Mouse (Mus musculus) neural tube, embryonic 15.5 days (tissue): ENCODE measurements around the gene Grik4. TPM values are rescaled to one million over a fixed set of nuclear protein-coding genes. Genes with fewer than 3 reads are reported as not detected.

Experiments
- ATAC-seq: fragments of 200-750 bp; cut with Nextera tagmentation; 2 replicates; pipeline ENCODE4 v1.8.0; 2017; ENCODE audit warnings: mild to moderate bottlenecking, moderate TSS enrichment, moderate library complexity; ENCODE audit not compliant: low FRiP score
- H3K27ac ChIP-seq: fragments of 300-500 bp; sonication (generic); replicated peaks from 2 replicates; pipeline ENCODE4 v1.5.1; 2015; ENCODE audit warnings: mild to moderate bottlenecking, inconsistent platforms
- H3K27me3 ChIP-seq: fragments of 300-500 bp; sonication (generic); replicated peaks from 2 replicates; pipeline ENCODE4 v1.6.1; 2015; ENCODE audit warnings: inconsistent platforms
- H3K36me3 ChIP-seq: fragments of 300-500 bp; sonication (generic); 2 replicates; pipeline ENCODE4 v1.6.1; 2015; ENCODE audit warnings: inconsistent platforms
- H3K4me1 ChIP-seq: fragments of 300-500 bp; sonication (generic); 2 replicates; pipeline ENCODE4 v1.6.1; 2015; ENCODE audit warnings: inconsistent platforms
- H3K4me2 ChIP-seq: fragments of 300-500 bp; sonication (generic); 2 replicates; pipeline ENCODE4 v1.6.1; 2015; ENCODE audit warnings: inconsistent platforms, mild to moderate bottlenecking, moderate library complexity
- H3K4me3 ChIP-seq: fragments of 300-500 bp; sonication (generic); replicated peaks from 2 replicates; pipeline ENCODE4 v1.5.1; 2015; ENCODE audit warnings: mild to moderate bottlenecking, inconsistent platforms
- H3K9ac ChIP-seq: fragments of 300-500 bp; sonication (generic); replicated peaks from 2 replicates; pipeline ENCODE4 v1.6.1; 2015; ENCODE audit warnings: mild to moderate bottlenecking, inconsistent platforms
- H3K9me3 ChIP-seq: fragments of 300-500 bp; sonication (generic); replicated peaks from 2 replicates; pipeline ENCODE4 v1.6.1; 2016; ENCODE audit warnings: inconsistent platforms
- WGBS: fragments of 180-500 bp; shearing (Covaris S2); methylation state at CpG from one replicate; pipeline ENCODE4 v1.1.7; 2015; ENCODE audit warnings: mixed read lengths; 5-methylcytosine and 5-hydroxymethylcytosine counted together
- polyA plus RNA-seq: library from polyadenylated mRNA; unstranded; fragments of >200 nt; fragmentation: Nextera tagmentation; extraction: Ambion mirVana; gene quantifications from 2 replicates; pipeline ENCODE4 v1.2.1, GENCODE M21; 2015

Gene Grik4
- polyA plus RNA-seq, 1 experiment from 2014 or later: 12.3 TPM

DNA sequence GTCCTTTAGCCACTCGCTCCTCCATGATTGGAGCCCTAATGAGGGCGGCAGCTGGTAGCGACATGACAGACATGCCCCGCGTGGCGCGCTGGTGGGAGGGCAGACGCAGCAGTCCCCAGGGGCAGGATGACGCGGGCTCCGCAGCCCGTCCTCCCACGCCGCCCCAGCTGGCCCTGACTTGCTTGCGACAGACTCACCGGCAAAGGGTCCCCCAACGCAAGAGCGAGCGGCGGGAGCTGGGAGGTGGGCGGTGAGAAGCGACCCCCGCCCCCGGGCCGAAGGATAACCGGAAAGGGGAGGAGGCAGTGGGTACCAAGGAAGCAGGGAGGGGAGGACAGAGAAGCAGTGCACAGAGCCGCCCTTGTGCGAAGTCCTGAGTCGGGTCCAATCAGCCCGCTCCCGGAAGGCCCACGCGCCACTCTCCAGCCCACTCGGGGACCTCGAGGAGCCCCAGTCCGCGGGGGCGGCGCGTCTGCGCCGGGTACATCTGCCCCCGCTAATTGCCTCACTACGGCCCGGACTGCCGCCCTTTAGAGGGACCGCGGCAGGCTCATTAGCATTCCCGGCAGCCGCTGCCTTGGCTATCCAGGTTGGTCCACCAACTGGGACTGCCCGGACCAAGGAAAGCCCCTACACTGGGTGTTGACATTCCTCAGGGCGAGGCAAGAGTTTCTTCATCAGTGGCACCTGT, 46.8 kb downstream of the Grik4 start:
- WGBS: under 1% methylated on average over 48 of the region's 52 CpGs
- Histone ChIP-seq H3K4me1 (peaks cover 37% of the 10 kb centered on the region), H3K36me3 (no peaks in the 10 kb centered on the region), H3K27me3 (peaks cover 6% of the 10 kb centered on the region), H3K4me2 (peak overlapping the region; percentile 99), H3K27ac (peak overlapping the region; percentile 70), H3K9me3 (no peaks in the 10 kb centered on the region), H3K9ac (peak overlapping the region; percentile 60), H3K4me3 (peak overlapping the region; percentile 51)
- peak; percentile 75 for ATAC-seq

DNA sequence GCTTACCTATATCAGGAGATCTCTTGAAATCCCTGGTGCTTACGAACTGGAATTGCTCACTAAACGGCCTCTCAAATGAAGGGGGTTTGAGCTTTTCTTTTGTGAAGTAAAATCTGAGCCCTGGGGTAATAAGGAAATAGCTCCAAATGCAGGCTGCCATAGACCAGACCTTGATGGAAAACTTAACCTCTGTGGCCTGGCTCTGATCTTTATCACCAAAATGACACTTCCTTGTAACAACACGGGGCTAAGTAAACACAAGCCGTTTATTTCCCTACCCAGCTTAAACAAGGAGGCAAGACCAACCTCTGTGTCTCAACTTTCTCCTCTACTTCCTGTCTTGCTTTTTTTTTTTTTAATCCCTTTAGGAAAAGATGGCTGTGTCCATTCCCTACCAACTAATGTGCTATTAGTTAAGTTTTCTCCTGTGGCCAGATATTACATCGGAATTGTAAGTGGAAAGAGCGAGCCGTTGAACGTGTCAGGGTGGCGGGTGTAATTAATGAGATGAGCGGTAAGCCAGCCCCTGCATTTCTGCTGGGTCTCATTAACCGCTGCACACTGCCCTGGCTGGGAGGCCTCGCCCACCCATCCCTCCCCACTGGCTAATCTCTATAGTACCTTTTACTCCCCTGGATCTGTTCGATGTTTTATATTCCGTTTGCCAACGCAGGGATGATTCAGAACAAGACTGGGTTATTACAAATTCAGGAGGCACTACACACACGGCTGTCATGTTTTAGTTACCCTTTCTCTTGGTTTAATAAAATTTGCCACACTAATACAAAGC, 47.7 kb downstream of the Grik4 start:
- Histone ChIP-seq H3K27ac (peak overlapping the region; percentile 70), H3K9me3 (no peaks in the 10 kb centered on the region), H3K36me3 (no peaks in the 10 kb centered on the region), H3K4me1 (peaks cover 29% of the 10 kb centered on the region), H3K4me3 (peak overlapping the region; percentile 51), H3K27me3 (peaks cover 4% of the 10 kb centered on the region), H3K4me2 (peak overlapping the region; percentile 99), H3K9ac (peak overlapping the region; percentile 60; the same call in 1 of the 2 replicates)
- 6% methylated on average over 16 of the region's 16 CpGs for WGBS
- ATAC-seq: no peak

DNA sequence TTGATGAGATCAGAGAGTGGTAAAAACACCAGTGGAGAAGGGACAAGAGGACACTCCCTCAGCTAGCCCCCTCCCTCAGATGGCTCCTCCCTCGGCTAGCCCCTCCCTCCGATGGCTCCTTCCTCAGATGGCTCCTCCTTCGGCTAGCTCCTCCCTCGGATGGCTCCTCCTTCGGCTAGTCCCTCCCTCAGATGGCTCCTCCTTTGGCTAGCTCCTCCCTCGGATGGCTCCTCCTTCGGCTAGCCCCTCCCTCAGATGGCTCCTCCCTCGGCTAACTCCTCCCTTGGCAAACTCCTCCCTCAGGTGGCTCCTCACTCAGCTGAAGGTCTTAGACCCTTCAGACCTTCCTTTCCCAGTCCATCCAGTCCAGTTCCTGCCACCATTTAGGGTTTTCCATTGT, 51.5 kb downstream of the Grik4 start:
- Histone ChIP-seq H3K4me2 (no peak overlapping the region), H3K4me1 (peaks cover 44% of the 10 kb centered on the region), H3K9me3 (no peaks in the 10 kb centered on the region), H3K36me3 (no peaks in the 10 kb centered on the region), H3K4me3 (no peak overlapping the region), H3K27me3 (0 out of 2 replicates have a peak, but pooled peaks cover 4% of the 10 kb centered on the region), H3K27ac (no peak overlapping the region), H3K9ac (no peak overlapping the region)
- 86% methylated on average over 8 of the region's 8 CpGs for WGBS
- no peak for ATAC-seq

DNA sequence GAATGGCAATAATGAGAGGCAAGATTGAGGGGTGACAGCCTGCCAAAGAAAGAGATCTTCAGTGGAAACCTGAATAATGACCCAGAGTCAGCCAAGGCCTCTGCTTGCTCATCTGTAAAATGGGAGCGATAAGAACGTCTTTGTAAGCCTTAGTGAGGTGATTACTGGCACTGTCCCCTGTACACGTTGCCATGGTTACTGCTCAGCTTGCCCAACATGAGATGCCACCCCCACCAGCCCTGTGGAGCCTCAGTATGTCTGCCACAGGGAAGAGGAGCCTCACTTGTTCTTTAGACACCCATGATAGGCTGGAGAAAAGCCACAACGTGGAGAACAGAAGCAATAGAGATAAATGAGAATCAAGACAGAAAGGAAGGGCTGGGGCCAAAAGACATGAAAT, 56.4 kb downstream of the Grik4 start:
- Histone ChIP-seq H3K4me1 (peaks cover 56% of the 10 kb centered on the region), H3K9me3 (no peaks in the 10 kb centered on the region), H3K4me2 (no peak overlapping the region), H3K9ac (no peak overlapping the region), H3K36me3 (no peaks in the 10 kb centered on the region), H3K4me3 (no peak overlapping the region), H3K27me3 (0 out of 2 replicates have a peak, but pooled peaks cover 2% of the 10 kb centered on the region), H3K27ac (no peak overlapping the region)
- 64% methylated on average over 4 of the region's 4 CpGs for WGBS
- ATAC-seq: no peak

DNA sequence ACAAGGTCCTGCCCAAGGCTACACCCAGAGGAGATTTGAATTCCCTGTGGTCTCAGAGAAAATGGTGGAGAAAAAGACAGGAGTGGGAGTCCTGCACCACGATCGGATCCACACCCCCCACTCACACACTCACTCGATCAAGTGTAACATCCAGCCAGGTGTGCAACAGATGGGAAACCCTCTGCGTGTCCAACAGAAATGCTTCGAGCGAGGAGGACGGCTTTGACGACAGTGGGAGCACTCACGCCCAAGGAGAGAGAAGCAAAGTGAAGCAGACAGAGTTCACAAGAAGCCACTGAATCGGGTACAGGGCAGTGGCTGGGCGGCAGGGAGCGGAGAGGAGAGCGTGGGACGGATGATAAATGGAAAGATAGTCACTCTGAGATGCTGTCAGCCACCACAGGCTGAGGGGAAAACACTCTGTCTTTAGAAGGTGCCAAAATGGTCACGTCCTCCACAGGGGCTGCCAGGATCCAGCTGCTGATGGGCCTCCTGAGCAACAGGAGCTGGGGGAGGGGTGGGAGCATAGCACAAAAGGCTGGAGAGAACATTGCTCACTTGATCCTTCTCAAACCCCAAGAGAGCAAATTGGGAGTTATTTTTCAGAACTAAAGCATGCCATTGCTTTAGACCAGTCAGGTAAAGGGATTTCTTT, 58.1 kb downstream of the Grik4 start:
- WGBS: 42% methylated on average over 15 of the region's 15 CpGs
- Histone ChIP-seq H3K27me3 (0 out of 2 replicates have a peak, but pooled peaks cover 2% of the 10 kb centered on the region), H3K9ac (no peak overlapping the region), H3K36me3 (no peaks in the 10 kb centered on the region), H3K27ac (no peak overlapping the region), H3K9me3 (no peaks in the 10 kb centered on the region), H3K4me1 (peaks cover 64% of the 10 kb centered on the region), H3K4me2 (no peak overlapping the region), H3K4me3 (no peak overlapping the region)
- ATAC-seq: no peak

DNA sequence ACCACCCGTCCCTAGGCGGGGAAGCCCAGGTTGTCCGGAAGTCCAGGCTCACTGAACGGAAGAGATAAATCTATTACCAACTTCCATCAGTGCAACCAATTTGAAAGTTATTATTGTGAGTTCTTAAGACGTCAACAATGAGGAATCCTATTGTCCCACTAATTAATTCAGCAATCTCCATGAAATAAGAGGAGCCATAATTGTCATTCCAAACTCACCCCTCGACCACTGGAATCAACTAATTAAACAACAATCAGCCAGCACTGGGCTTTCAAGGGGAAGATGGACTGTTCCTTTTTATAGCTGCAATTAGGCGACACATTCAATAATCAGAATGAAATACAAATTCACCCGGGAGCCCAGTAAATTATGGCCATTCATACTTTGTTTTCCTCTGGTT, 58.7 kb downstream of the Grik4 start:
- ATAC-seq: no peak
- 0 out of 2 replicates have a peak, but pooled peaks cover 2% of the 10 kb centered on the region for H3K27me3 ChIP-seq
- WGBS: 20% methylated on average over 8 of the region's 8 CpGs
- no peak overlapping the region for H3K4me2 ChIP-seq
- H3K4me3 ChIP-seq: no peak overlapping the region
- H3K9ac ChIP-seq: no peak overlapping the region
- no peak overlapping the region for H3K27ac ChIP-seq
- peaks cover 63% of the 10 kb centered on the region for H3K4me1 ChIP-seq
- H3K9me3 ChIP-seq: no peaks in the 10 kb centered on the region
- no peaks in the 10 kb centered on the region for H3K36me3 ChIP-seq

DNA sequence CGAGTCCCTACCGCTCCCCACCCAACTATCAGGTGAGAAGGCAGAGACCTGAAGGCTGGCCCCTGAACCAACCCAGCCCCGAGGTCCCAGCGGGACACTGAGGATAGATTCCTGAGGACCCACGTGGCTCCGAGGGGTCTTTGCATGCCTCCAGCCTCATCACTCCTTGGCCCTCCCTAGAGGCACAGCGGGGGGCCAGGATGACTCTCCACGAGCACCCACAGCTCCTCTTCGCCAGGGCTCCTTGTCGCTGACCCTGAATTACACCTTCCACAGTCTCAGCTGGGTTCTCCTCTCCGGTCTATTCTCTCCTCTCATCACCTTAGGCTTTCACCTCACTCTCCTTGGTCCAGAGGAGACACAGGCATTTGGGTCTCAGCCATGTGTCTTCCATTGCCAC, 59.2 kb downstream of the Grik4 start:
- 0 out of 2 replicates have a peak, but pooled peaks have one; percentile 21 for ATAC-seq
- 0 out of 2 replicates have a peak, but pooled peaks cover 4% of the 10 kb centered on the region for H3K27me3 ChIP-seq
- 50% methylated on average over 11 of the region's 11 CpGs for WGBS
- no peaks in the 10 kb centered on the region for H3K36me3 ChIP-seq
- no peak overlapping the region for H3K9ac ChIP-seq
- peaks cover 62% of the 10 kb centered on the region for H3K4me1 ChIP-seq
- H3K4me3 ChIP-seq: no peak overlapping the region
- no peak overlapping the region for H3K4me2 ChIP-seq
- no peaks in the 10 kb centered on the region for H3K9me3 ChIP-seq
- H3K27ac ChIP-seq: no peak overlapping the region

DNA sequence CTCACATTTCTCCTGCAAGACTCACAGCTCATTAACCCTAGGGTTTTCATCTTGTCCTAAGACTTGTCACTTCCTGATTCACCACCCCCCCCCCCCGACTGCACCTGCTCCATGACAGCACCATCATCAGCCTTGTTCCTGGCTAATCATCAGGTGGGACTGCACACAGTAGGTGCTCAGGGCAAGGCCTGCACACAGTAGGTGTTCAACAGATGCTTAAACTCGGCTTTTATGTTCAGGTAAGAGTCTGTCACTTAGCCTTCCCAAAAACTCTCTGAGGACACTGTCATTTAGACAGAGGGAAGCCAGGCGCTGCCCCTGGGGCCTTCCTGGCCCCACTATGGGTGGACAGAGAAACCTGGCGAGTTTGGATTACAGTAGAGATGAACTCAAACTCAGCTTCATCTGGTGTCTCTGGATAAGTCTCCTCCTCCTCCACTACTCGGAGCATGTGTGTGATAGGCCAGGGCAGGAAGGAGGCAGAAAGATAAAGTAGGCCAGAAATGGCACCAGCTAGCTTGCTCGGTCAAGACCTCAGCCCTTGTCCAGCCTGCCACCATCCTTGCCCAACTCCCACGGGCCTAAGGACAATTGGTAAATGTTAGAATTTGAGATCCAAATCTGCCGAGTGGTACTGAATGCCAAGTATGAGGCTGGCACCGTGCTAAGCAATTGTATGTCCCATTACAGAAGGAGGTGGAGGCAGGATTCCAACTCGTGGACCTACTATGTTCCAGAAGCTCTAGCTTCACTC, 61.1 kb downstream of the Grik4 start:
- no peak for ATAC-seq
- peaks cover 65% of the 10 kb centered on the region for H3K4me1 ChIP-seq
- no peak overlapping the region for H3K27ac ChIP-seq

DNA sequence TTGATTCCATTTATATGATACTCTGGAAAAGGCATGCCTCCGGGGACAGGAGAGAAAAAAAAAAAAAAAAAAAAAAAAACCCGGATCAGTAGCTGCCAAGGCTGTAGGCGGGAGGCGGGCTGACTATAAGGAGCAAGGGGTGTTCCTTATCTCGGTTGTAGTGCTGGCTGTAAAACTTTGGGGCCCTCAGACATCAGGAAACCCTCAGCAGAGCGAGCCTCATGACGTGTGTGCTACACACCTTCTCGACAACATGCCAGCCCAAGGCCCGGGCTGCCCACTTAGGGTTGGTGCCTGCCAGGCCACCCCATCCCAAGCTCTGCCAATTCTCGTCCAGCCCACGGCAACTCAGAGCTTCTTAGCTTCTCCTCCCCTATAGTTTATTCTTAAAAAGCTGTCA, 62.0 kb downstream of the Grik4 start:
- Histone ChIP-seq H3K4me1 (peaks cover 62% of the 10 kb centered on the region), H3K27ac (no peak overlapping the region)
- no peak for ATAC-seq

More for the DNA sequence above, 61.1 kb downstream of the Grik4 start:
- H3K36me3 ChIP-seq: no peaks in the 10 kb centered on the region
- no peak overlapping the region for H3K9ac ChIP-seq
- no peak overlapping the region for H3K4me3 ChIP-seq
- no peaks in the 10 kb centered on the region for H3K9me3 ChIP-seq
- H3K27me3 ChIP-seq: 0 out of 2 replicates have a peak, but pooled peaks cover 7% of the 10 kb centered on the region
- 85% methylated on average over 10 of the region's 10 CpGs for WGBS
- no peak overlapping the region for H3K4me2 ChIP-seq

DNA sequence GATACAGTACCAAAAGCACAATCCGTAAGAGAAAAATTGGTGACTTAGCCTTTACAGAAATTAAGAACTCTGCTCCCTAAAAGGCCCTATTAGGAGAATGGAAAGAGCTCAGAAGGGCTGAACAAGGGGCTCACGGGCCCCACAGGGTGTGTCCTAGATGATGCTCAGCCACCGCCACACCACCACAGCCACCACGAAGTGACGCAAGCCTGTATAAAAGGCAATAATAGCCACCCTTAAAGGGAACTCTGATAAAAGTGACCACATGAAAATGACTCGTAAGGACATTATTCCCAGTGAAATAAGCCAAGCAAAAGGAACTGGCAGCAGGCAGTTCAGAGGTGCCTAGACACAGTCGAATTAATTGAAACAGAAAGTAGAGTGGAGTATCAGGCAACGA, 63.3 kb downstream of the Grik4 start:
- H3K36me3 ChIP-seq: no peaks in the 10 kb centered on the region
- H3K27me3 ChIP-seq: 0 out of 2 replicates have a peak, but pooled peaks cover 11% of the 10 kb centered on the region
- no peak overlapping the region for H3K4me2 ChIP-seq
- H3K4me1 ChIP-seq: peaks cover 55% of the 10 kb centered on the region
- no peak overlapping the region for H3K9ac ChIP-seq
- no peak for ATAC-seq
- H3K4me3 ChIP-seq: no peak overlapping the region
- H3K27ac ChIP-seq: no peak overlapping the region
- 56% methylated on average over 8 of the region's 8 CpGs for WGBS
- H3K9me3 ChIP-seq: no peaks in the 10 kb centered on the region

More for the DNA sequence above, 62.0 kb downstream of the Grik4 start:
- Histone ChIP-seq H3K27me3 (0 out of 2 replicates have a peak, but pooled peaks cover 11% of the 10 kb centered on the region), H3K36me3 (no peaks in the 10 kb centered on the region), H3K9me3 (no peaks in the 10 kb centered on the region), H3K4me2 (no peak overlapping the region), H3K4me3 (no peak overlapping the region), H3K9ac (no peak overlapping the region)
- WGBS: 34% methylated on average over 11 of the region's 11 CpGs

DNA sequence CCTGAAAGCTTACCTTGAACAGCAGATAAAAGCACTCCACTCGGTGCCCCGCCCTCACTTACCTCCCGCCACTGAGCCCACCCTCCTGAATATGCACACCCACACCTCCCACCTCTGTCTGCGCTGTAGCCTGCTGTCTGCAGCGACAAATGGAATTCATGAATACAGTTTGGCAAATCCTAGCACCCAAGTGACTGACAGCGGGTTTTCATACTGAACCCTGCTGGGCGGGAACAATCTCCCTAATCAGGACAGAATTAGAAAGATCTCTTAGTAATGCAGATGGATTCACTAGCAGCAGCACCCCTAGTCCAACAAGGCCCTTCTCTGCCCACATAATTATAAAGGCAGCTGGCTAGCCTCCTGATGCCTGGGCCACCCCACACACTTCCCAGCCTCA, 65.9 kb downstream of the Grik4 start:
- no peak for ATAC-seq
- WGBS: 35% methylated on average over 7 of the region's 7 CpGs

More for the DNA sequence above, 65.9 kb downstream of the Grik4 start:
- Histone ChIP-seq H3K4me3 (no peak overlapping the region), H3K4me1 (peaks cover 31% of the 10 kb centered on the region), H3K27me3 (0 out of 2 replicates have a peak, but pooled peaks cover 17% of the 10 kb centered on the region), H3K36me3 (no peaks in the 10 kb centered on the region), H3K9ac (no peak overlapping the region), H3K4me2 (no peak overlapping the region), H3K27ac (no peak overlapping the region), H3K9me3 (no peaks in the 10 kb centered on the region)
